In genomic region chr17:54168039-54168438, GRCm38 (mm10) we compare ENCODE assay signal across 17 mouse cellular contexts.
DNase-seq lines count a peak whose midpoint lies in the region.
"Had no signal": no experiment of that assay in that cellular context is flagged by ENCODE, and none has a peak within 500 bp of the region (broad histone marks: within the 10 kb centered on the region; RNA-seq: fewer than 3 reads in every experiment).

No protein-coding gene starts in this region.

- peak; percentile 20 for DNase-seq in embryo, embryonic 10 days (ENCODE audit: low spot score)
- no peak for DNase-seq in embryo, embryonic 9.5 days (ENCODE audit: extremely low spot score)
- peak; percentile 61 for DNase-seq in 3T3-L1 (ENCODE audit: low read depth, low spot score)
- DNase-seq in Muller cell, postnatal 12 days (ENCODE audit: inconsistent ontology term), result peak; percentile 90
- peak; percentile 4 for DNase-seq in mesoderm, embryonic 11.5 days (ENCODE audit: low read depth, low spot score)
- no peak for DNase-seq in thymus, postnatal 25 days
- DNase-seq in right cerebral cortex, postnatal 36 days (ENCODE audit: low spot score in 2 of 2), result no peak
- DNase-seq: cerebellum, adult 9-10 months; gastrocnemius, postnatal 14 days; kidney, adult 18-20 months; layer of hippocampus, postnatal 36 days; left cerebral cortex, postnatal 4 days; liver, embryonic 13.5 days; lung, adult 18-20 months; lung, postnatal 4 days; thymus, adult 18-20 months; thymus, postnatal 36 days had no signal

Comparison
In these comparisons a context has a peak if more than half of its experiments do, and no peak if none do; other contexts are left out.
1. DNase-seq: peak in embryo, embryonic 10 days (single experiment), 3T3-L1 (single experiment), Muller cell, postnatal 12 days (single experiment) and mesoderm, embryonic 11.5 days (single experiment); none in embryo, embryonic 9.5 days (single experiment), thymus, postnatal 25 days (single experiment) and right cerebral cortex, postnatal 36 days (0 of 2).